Mouse (Mus musculus) liver, adult 2 months (tissue): ENCODE data around the gene Ms4a15.

Source experiments
- CTCF ChIP-seq: fragments of 200-500 bp; IDR thresholded peaks from 2 replicates; pipeline ENCODE4 v1.5.1; 2011; ENCODE audit warnings: low read depth, low read length, control low read depth
- POLR2A ChIP-seq: fragments of 200-500 bp; IDR thresholded peaks from 2 replicates; pipeline ENCODE4 v1.6.1; 2011; ENCODE audit warnings: low read length, control low read depth; ENCODE audit not compliant: insufficient read depth; ENCODE audit errors: extremely low read depth

DNA sequence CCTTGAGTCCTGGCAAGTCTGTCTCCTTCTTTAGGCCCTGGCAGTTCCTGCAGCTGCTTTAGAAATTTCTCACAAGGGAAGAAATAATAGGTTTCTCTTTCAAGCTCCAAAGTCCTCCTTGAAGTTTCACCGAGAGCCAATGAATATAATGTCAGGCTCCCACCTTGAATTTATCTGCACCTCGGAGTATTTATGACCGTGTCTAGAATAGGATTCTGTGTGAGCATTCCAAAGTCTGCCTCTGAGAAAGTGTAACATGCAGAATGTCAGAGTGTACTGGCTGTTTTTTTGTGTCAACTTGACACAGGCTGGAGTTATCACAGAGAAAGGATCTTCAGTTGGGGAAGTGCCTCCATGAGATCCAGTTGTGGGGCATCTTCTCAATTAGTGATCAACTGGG is 24.8 kb upstream of the Ms4a15 start, which contains the start of gene Ms4a18:
- TF ChIP-seq CTCF (no peak), POLR2A (no peak)
